19 mouse cellular contexts compared by ENCODE assay signal in genomic region chr12:110294891-110295290, GRCm38 (mm10). TPM values are rescaled to one million over a fixed set of nuclear protein-coding genes. Genes with fewer than 3 reads are reported as not detected.
DNase-seq lines count a peak whose midpoint lies in the region; ATAC-seq and TF ChIP-seq lines count a peak whose summit lies in the region.
"Had no signal": no experiment of that assay in that cellular context is flagged by ENCODE, and none has a peak within 500 bp of the region (broad histone marks: within the 10 kb centered on the region; RNA-seq: fewer than 3 reads in every experiment).

No protein-coding gene starts in this region.

- DNase-seq in heart, adult 11 months: peak; percentile 81
- DNase-seq in lung, embryonic 14.5 days: peak; percentile 60
- DNase-seq in lung, postnatal 36 days: no peak
- DNase-seq in brain, embryonic 14.5 days (ENCODE audit: low read depth): peak; percentile 66
- DNase-seq in embryonic facial prominence, embryonic 14.5 days (ENCODE audit: low spot score): peak; percentile 41
- no peak for DNase-seq in T-cell, adult 2 months (ENCODE audit: low spot score)
- DNase-seq: adrenal gland, postnatal 25 days; cerebellum, adult 2 months; kidney, adult 18-20 months; thymus, postnatal 4 days had no signal

- H3K9ac ChIP-seq in heart, embryonic 12.5 days: no peak overlapping the region
- H3K9ac ChIP-seq in lung, embryonic 14.5 days: no peak overlapping the region
- no peak overlapping the region for H3K9ac ChIP-seq in embryonic facial prominence, embryonic 14.5 days (ENCODE audit: low read depth, low read length)
- H3K9ac ChIP-seq: hindbrain, embryonic 12.5 days; liver, embryonic 12.5 days; midbrain, embryonic 12.5 days; neural tube, embryonic 15.5 days had no signal

- peaks cover 46% of the 10 kb centered on the region for H3K27me3 ChIP-seq in heart, embryonic 12.5 days (replicated peaks)
- no peaks in the 10 kb centered on the region for H3K27me3 ChIP-seq in lung, embryonic 14.5 days (ENCODE audit: insufficient read depth, low read length)
- H3K27me3 ChIP-seq in embryonic facial prominence, embryonic 14.5 days (replicated peaks; ENCODE audit: control insufficient read depth, insufficient read depth, low read length): no peaks in the 10 kb centered on the region; the same call in none of the 2 replicates
- H3K27me3 ChIP-seq: liver, embryonic 12.5 days; Patski had no signal

- no peaks in the 10 kb centered on the region for H3K4me1 ChIP-seq in heart, embryonic 12.5 days (replicated peaks)
- no peaks in the 10 kb centered on the region for H3K4me1 ChIP-seq in lung, embryonic 14.5 days (ENCODE audit: insufficient read depth)
- peaks cover 11% of the 10 kb centered on the region; the same call in 1 of the 2 replicates for H3K4me1 ChIP-seq in embryonic facial prominence, embryonic 14.5 days (ENCODE audit: control insufficient read depth, insufficient read depth, low read length)
- H3K4me1 ChIP-seq: liver, embryonic 12.5 days; midbrain, embryonic 12.5 days had no signal

- no peak overlapping the region for H3K4me3 ChIP-seq in heart, embryonic 12.5 days
- H3K4me3 ChIP-seq in lung, embryonic 14.5 days (ENCODE audit: low read depth, low read length): no peak overlapping the region
- no peak overlapping the region for H3K4me3 ChIP-seq in embryonic facial prominence, embryonic 14.5 days (ENCODE audit: low read depth, low read length)
- H3K4me3 ChIP-seq: hindbrain, embryonic 12.5 days; liver, embryonic 12.5 days; midbrain, embryonic 12.5 days; myocyte; neural tube, embryonic 15.5 days had no signal

- H3K27ac ChIP-seq in heart, embryonic 12.5 days (ENCODE audit: poor library complexity, severe bottlenecking): no peak overlapping the region
- no peak overlapping the region for H3K27ac ChIP-seq in lung, embryonic 14.5 days (ENCODE audit: low read depth)
- H3K27ac ChIP-seq in embryonic facial prominence, embryonic 14.5 days (replicated peaks; ENCODE audit: low read depth, low read length): no peak overlapping the region
- H3K27ac ChIP-seq: hindbrain, embryonic 12.5 days; liver, embryonic 12.5 days; macrophage; midbrain, embryonic 12.5 days; neural tube, embryonic 15.5 days had no signal

- no peak for ATAC-seq in heart, embryonic 12.5 days (ENCODE audit: insufficient number of reproducible peaks, low FRiP score)
- ATAC-seq in lung, embryonic 14.5 days (ENCODE audit: insufficient read depth): no peak
- ATAC-seq in embryonic facial prominence, embryonic 14.5 days (ENCODE audit: low read depth): no peak
- ATAC-seq: forebrain, embryonic 16.5 days; liver, embryonic 12.5 days; Patski had no signal

- no peak for TF ChIP-seq CTCF in lung, embryonic 14.5 days (IDR thresholded peaks at IDR 0.05; ENCODE audit: low read depth)
- TF ChIP-seq CTCF in brain, embryonic 14.5 days (IDR thresholded peaks at IDR 0.05; ENCODE audit: borderline replicate concordance, extremely low read depth, insufficient read depth, insufficient read length): no peak

- no peaks in the 10 kb centered on the region; the same call in 1 of the 2 replicates for H3K9me3 ChIP-seq in heart, embryonic 12.5 days (replicated peaks)
- no peaks in the 10 kb centered on the region for H3K9me3 ChIP-seq in lung, embryonic 14.5 days (ENCODE audit: low read depth, low read length)
- H3K9me3 ChIP-seq in embryonic facial prominence, embryonic 14.5 days (ENCODE audit: control insufficient read depth, low read length): no peaks in the 10 kb centered on the region
- H3K9me3 ChIP-seq: hindbrain, embryonic 12.5 days; liver, embryonic 12.5 days; midbrain, embryonic 12.5 days; neural tube, embryonic 15.5 days had no signal

- 80% methylated on average over 16 of the region's 16 CpGs for WGBS in heart, embryonic 12.5 days
- WGBS in lung, embryonic 14.5 days: 55% methylated on average over 16 of the region's 16 CpGs
- WGBS in embryonic facial prominence, embryonic 14.5 days: 60% methylated on average over 16 of the region's 16 CpGs

- no peak overlapping the region for H3K4me2 ChIP-seq in heart, embryonic 12.5 days
- no peak overlapping the region for H3K4me2 ChIP-seq in lung, embryonic 14.5 days
- no peak overlapping the region for H3K4me2 ChIP-seq in embryonic facial prominence, embryonic 14.5 days (ENCODE audit: low read depth, low read length)
- H3K4me2 ChIP-seq: hindbrain, embryonic 12.5 days; liver, embryonic 12.5 days; midbrain, embryonic 12.5 days; neural tube, embryonic 15.5 days had no signal

- H3K36me3 ChIP-seq in heart, embryonic 12.5 days: no peaks in the 10 kb centered on the region
- H3K36me3 ChIP-seq in lung, embryonic 14.5 days (ENCODE audit: insufficient read depth): no peaks in the 10 kb centered on the region
- no peaks in the 10 kb centered on the region for H3K36me3 ChIP-seq in embryonic facial prominence, embryonic 14.5 days (ENCODE audit: control insufficient read depth, insufficient read depth, low read length)
- H3K36me3 ChIP-seq: hindbrain, embryonic 12.5 days; liver, embryonic 12.5 days; midbrain, embryonic 12.5 days; neural tube, embryonic 15.5 days had no signal

- TF ChIP-seq POLR2A in brain, embryonic 14.5 days (IDR thresholded peaks at IDR 0.05; ENCODE audit: borderline replicate concordance, extremely low read depth, insufficient read depth, insufficient read length, poor library complexity, severe bottlenecking): no peak

RNA-seq across cellular contexts. Expression of gene Dio3, which starts 16.0 kb away (rescaled TPM):
- polyA plus RNA-seq in heart, embryonic 12.5 days (2016; fragmentation: Nextera tagmentation; extraction: Ambion mirVana): 0.29 TPM in 1 of 2 replicates, not detected in the other
- polyA plus RNA-seq in lung, embryonic 14.5 days (2014; fragmentation: Nextera tagmentation; extraction: Ambion mirVana): 0.12 TPM in 1 of 2 replicates, not detected in the other
- 6.3 and 12.9 TPM in 2 replicates for polyA plus RNA-seq in brain, embryonic 14.5 days (2012; rRNA removed)
- 1.4 and 2.4 TPM in 2 replicates for polyA plus RNA-seq in embryonic facial prominence, embryonic 14.5 days (2014; fragmentation: Nextera tagmentation; extraction: Ambion mirVana)
- polyA plus RNA-seq: macrophage, myocyte had no signal

Comparison
In these comparisons a context has a peak if more than half of its experiments do, and no peak if none do; other contexts are left out.
1. DNase-seq: peak in heart, adult 11 months (single experiment), lung, embryonic 14.5 days (single experiment), brain, embryonic 14.5 days (single experiment) and embryonic facial prominence, embryonic 14.5 days (single experiment); none in lung, postnatal 36 days (single experiment) and T-cell, adult 2 months (single experiment).